Mouse (Mus musculus) monocyte, adult 5-6 weeks (primary cell): Measurements from ENCODE around the gene Fxr2. TPM values are rescaled to one million over a fixed set of nuclear protein-coding genes. Genes with fewer than 3 reads are reported as not detected.
"Not testable (repeated sequence)": the region's sequence is repeated elsewhere in the genome, so short reads cannot be mapped to it uniquely, and the experiment has no call there.

Experiments used
- ATAC-seq: fragments of 153-309, 156-312 bp; replicated peaks from 2 replicates; pipeline ENCODE4 v1.8.0; 2017; ENCODE audit warnings: mild to moderate bottlenecking; ENCODE audit not compliant: low TSS enrichment, insufficient number of reproducible peaks, severe bottlenecking, poor library complexity, low FRiP score
- total RNA-seq: library from RNA; stranded (forward); fragments of 200-1000, 200-491, 200-594 nt; gene quantifications from 3 replicates; pipeline ENCODE4 v1.2.3, GENCODE M21; 2017

Gene Fxr2
- total RNA-seq, 1 experiment from 2014 or later, result 67.9 TPM

DNA sequence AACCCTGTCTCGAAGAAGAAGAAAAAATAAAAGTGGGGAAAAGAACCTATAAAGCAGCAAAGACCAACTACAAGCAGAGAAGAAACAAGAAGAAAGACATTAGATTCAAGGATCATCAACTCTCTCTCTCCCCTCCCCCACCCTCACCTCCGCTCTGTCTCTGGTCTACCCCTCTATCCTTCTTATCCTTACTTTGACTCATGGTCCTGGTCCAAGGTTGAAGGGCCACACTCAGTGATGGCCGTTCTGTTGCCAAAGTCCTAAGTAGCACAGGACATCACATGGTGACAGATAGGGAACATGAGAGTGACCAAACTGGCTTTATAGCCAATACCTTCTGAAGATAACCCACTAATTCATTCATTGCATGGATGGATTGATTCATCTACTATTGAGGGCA, 64.6 kb downstream of the Fxr2 start:
- no peak for ATAC-seq

DNA sequence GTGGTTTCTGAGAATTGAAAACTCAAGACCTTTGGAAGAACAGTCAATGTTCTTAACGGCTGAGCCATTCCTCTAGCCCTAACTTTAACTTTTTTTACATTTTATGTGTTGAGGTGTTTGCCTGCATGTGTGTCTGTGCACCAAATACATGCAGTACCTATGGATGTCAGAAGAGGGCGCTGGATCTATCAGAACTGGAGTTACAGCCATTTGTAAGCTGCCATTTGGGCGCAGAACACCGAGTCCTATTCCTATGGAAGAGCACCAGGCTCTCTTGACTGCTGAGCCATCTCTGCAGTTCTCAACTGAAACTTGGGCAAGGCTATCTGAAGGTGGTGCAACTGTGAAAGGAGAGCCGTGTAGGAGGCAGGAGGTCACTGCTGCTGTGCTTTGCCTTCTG, 65.8 kb downstream of the Fxr2 start:
- ATAC-seq, result no peak

DNA sequence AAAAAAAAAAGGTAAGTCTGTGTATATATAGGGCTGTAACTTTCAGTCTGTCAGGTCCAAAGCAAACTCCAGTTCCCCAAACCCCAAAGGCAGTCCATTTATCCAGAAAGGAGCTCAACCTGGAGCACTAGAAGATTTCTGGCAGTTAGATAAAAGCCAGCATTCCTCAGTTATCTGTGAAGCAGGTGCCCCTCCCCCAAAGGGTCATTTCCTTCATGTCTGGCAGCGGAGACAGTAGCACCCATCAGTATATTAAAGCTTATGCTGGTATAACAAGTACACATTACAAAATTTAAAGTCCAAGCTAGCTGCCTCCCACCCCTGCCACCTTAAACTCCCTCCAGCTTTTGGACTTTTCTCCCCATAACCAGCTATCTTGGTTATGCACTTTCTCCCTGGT, 66.8 kb downstream of the Fxr2 start:
- ATAC-seq, result no peak

DNA sequence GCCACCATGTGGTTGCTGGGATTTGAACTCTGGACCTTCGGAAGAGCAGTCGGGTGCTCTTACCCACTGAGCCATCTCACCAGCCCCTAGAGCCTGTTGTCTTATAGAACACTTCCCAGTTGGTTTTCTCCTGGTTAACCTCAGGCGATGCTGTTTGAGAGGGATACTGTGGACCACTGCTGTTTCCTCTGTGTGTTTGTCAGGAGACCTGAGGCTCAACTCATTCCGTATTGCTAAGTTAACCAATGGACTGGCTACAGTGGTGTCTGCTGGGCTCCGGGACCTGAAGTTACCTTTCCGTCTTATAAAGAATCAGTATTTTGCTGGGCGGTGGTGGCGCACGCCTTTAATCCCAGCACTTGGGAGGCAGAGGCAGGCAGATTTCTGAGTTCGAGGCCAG, 70.1 kb downstream of the Fxr2 start:
- not testable (repeated sequence) for ATAC-seq

Other genes starting within 250 kb of the Fxr2 start
- 51.4 to 93.3 TPM (median 54.6 TPM) in 3 replicates for gene Naa38, start 237.5 kb upstream of the Fxr2 start, total RNA-seq
- 19.2 to 55.3 TPM (median 20.9 TPM) in 3 replicates for gene Cyb5d1, start 237.4 kb upstream of the Fxr2 start, total RNA-seq
- 3.1 to 3.8 TPM in 2 of 3 replicates, not detected in the other for gene Tmem88, start 234.8 kb upstream of the Fxr2 start, total RNA-seq
- 14.3 to 27.5 TPM (median 16.8 TPM) in 3 replicates for gene Kdm6b, start 219.3 kb upstream of the Fxr2 start, total RNA-seq
- 1.4 to 6.4 TPM (median 4.7 TPM) in 3 replicates for gene Dnah2, start 83.9 kb upstream of the Fxr2 start, total RNA-seq
- gene Efnb3, start 72.8 kb upstream of the Fxr2 start, total RNA-seq, result 0.49 to 0.96 TPM in 2 of 3 replicates, not detected in the other
- gene Wrap53, start 52.7 kb upstream of the Fxr2 start, total RNA-seq, result 2.8 to 9.4 TPM (median 3.8 TPM) in 3 replicates
- 11.9 to 26.9 TPM (median 24.5 TPM) in 3 replicates for gene Trp53, start 52.6 kb upstream of the Fxr2 start, total RNA-seq
- gene Atp1b2, start 27.0 kb upstream of the Fxr2 start, total RNA-seq, result not detected in 3 replicates
- not detected in 3 replicates for gene Shbg, start 15.1 kb upstream of the Fxr2 start, total RNA-seq
- gene Sat2, start 11.0 kb upstream of the Fxr2 start, total RNA-seq, result 0.67 TPM in 1 of 3 replicates, not detected in the others
- gene Sox15, start 22.3 kb downstream of the Fxr2 start, total RNA-seq, result 4.1 to 8.2 TPM in 2 of 3 replicates, not detected in the other
- gene Mpdu1, start 29.7 kb downstream of the Fxr2 start, total RNA-seq, result 32.9 to 56.3 TPM (median 49.2 TPM) in 3 replicates
- 203 to 221 TPM (median 207 TPM) in 3 replicates for gene Cd68, start 33.2 kb downstream of the Fxr2 start, total RNA-seq
- gene Eif4a1, start 39.4 kb downstream of the Fxr2 start, total RNA-seq, result 597 to 694 TPM (median 633 TPM) in 3 replicates
- gene Senp3, start 49.1 kb downstream of the Fxr2 start, total RNA-seq, result 67.5 to 144 TPM (median 118 TPM) in 3 replicates
- gene Tnfsf13, start 52.8 kb downstream of the Fxr2 start, total RNA-seq, result 40.3 to 90.5 TPM (median 78.8 TPM) in 3 replicates
- 2.5 to 23.1 TPM (median 10.7 TPM) in 3 replicates for gene Tnfsf12, start 62.9 kb downstream of the Fxr2 start, total RNA-seq
- 23.9 to 50.5 TPM (median 24.3 TPM) in 3 replicates for gene Tnfsfm13, start 63.1 kb downstream of the Fxr2 start, total RNA-seq
- 21.5 to 120 TPM (median 48.7 TPM) in 3 replicates for gene Polr2a, start 125.6 kb downstream of the Fxr2 start, total RNA-seq
- not detected in 3 replicates for gene Slc35g3, start 129.0 kb downstream of the Fxr2 start, total RNA-seq
- gene Zbtb4, start 132.9 kb downstream of the Fxr2 start, total RNA-seq, result 6.6 to 23.7 TPM (median 7.7 TPM) in 3 replicates
- gene Chrnb1, start 163.0 kb downstream of the Fxr2 start, total RNA-seq, result 2.3 to 5.8 TPM (median 2.7 TPM) in 3 replicates
- 0.64 TPM in 1 of 3 replicates, not detected in the others for gene Fgf11, start 168.9 kb downstream of the Fxr2 start, total RNA-seq
- gene Tmem102, start 172.6 kb downstream of the Fxr2 start, total RNA-seq, result not detected in 3 replicates
- gene Gm39566, start 182.3 kb downstream of the Fxr2 start, total RNA-seq, result not detected in 3 replicates
- 0.29 TPM in 1 of 3 replicates, not detected in the others for gene Spem2, start 185.5 kb downstream of the Fxr2 start, total RNA-seq
- not detected in 3 replicates for gene Spem1, start 189.2 kb downstream of the Fxr2 start, total RNA-seq
- 0.10 to 0.29 TPM (median 0.11 TPM) in 3 replicates for gene Nlgn2, start 204.8 kb downstream of the Fxr2 start, total RNA-seq
- gene Tmem256, start 205.5 kb downstream of the Fxr2 start, total RNA-seq, result 35.3 to 85.7 TPM (median 75.7 TPM) in 3 replicates
- 0.53 to 3.8 TPM (median 2.8 TPM) in 3 replicates for gene Plscr3, start 213.4 kb downstream of the Fxr2 start, total RNA-seq
- not detected in 3 replicates for gene Tnk1, start 225.7 kb downstream of the Fxr2 start, total RNA-seq
- gene Tmem95, start 245.0 kb downstream of the Fxr2 start, total RNA-seq, result not detected in 3 replicates
- gene Kctd11, start 248.4 kb downstream of the Fxr2 start, total RNA-seq, result 1.6 to 9.9 TPM (median 2.5 TPM) in 3 replicates